Mouse (Mus musculus) adrenal gland, postnatal 10 days (tissue): ENCODE measurements at regions not wholly inside any gene's neighbourhood (a gene's known extent, or its start where the extent isn't known, plus 50 kb on each side); places are given as distances from the start of the nearest gene placed in this dataset.

ENCODE experiments used
- DNase-seq: peaks from one replicate; pipeline ENCODE4 v3.0.0; 2021; ENCODE audit warnings: mixed read lengths

GRCm38 (mm10) chr19:36681056-36681455 lies 55.4 kb downstream of the Ppp1r3c start:
- DNase-seq, result no peak

GRCm38 (mm10) chr19:36680322-36680721 lies 56.1 kb downstream of the Ppp1r3c start:
- DNase-seq, result no peak

- DNase-seq, result peak; percentile 51
These were observed 57.2 kb downstream of the Ppp1r3c start for GRCm38 (mm10) chr19:36679028-36679820.

GRCm38 (mm10) chr19:36678382-36679027 lies 57.9 kb downstream of the Ppp1r3c start:
- DNase-seq, result no peak

GRCm38 (mm10) chr19:36677101-36678081 lies 59.1 kb downstream of the Ppp1r3c start:
- peak; percentile 48 for DNase-seq

GRCm38 (mm10) chr19:36674946-36675345 lies 61.5 kb downstream of the Ppp1r3c start:
- DNase-seq, result no peak

GRCm38 (mm10) chr19:36670813-36671212 lies 65.6 kb downstream of the Ppp1r3c start:
- no peak for DNase-seq
